Mouse (Mus musculus) cortical plate, adult 2 months (tissue): ENCODE results near the gene D7Ertd443e.

Experiments used
- CTCF ChIP-seq: fragments of 200-500 bp; IDR thresholded peaks from 2 replicates; pipeline ENCODE4 v1.5.1; 2011; ENCODE audit warnings: mild to moderate bottlenecking, control low read depth, low read length; ENCODE audit not compliant: insufficient read depth; ENCODE audit errors: extremely low read depth
- POLR2A ChIP-seq: fragments of 200-500 bp; IDR thresholded peaks from 2 replicates; pipeline ENCODE4 v1.6.1; 2011; ENCODE audit warnings: mild to moderate bottlenecking, low read length, control low read depth; ENCODE audit not compliant: insufficient read depth; ENCODE audit errors: extremely low read depth

GRCm38 (mm10) chr7:134378273-134378672 is 7.2 kb downstream of the D7Ertd443e start:
- TF ChIP-seq POLR2A (no peak), CTCF (peak; percentile 61)
